Mouse (Mus musculus) stomach, embryonic 15.5 days (tissue): ENCODE data around the gene Lrrc34. TPM values are rescaled to one million over a fixed set of nuclear protein-coding genes. Genes with fewer than 3 reads are reported as not detected.

Source experiments
- ATAC-seq: fragments of 200-750 bp; cut with Nextera tagmentation; 2 replicates; pipeline ENCODE4 v1.8.0; 2017; ENCODE audit warnings: low read depth, moderate number of reproducible peaks, moderate TSS enrichment; ENCODE audit not compliant: insufficient read depth, low FRiP score
- H3K27ac ChIP-seq: fragments of 300-500 bp; sonication (generic); 2 replicates; pipeline ENCODE4 v1.5.1; 2015; ENCODE audit warnings: mild to moderate bottlenecking, inconsistent platforms
- H3K27me3 ChIP-seq: fragments of 300-500 bp; sonication (generic); replicated peaks from 2 replicates; pipeline ENCODE4 v1.6.1; 2015; ENCODE audit warnings: inconsistent platforms
- H3K36me3 ChIP-seq: fragments of 300-500 bp; sonication (generic); 2 replicates; pipeline ENCODE4 v1.6.1; 2015; ENCODE audit warnings: inconsistent platforms
- H3K4me1 ChIP-seq: fragments of 300-500 bp; sonication (generic); 2 replicates; pipeline ENCODE4 v1.6.1; 2015; ENCODE audit warnings: inconsistent platforms
- H3K4me2 ChIP-seq: fragments of 300-500 bp; sonication (generic); 2 replicates; pipeline ENCODE4 v1.6.1; 2015; ENCODE audit warnings: mild to moderate bottlenecking, inconsistent platforms
- H3K4me3 ChIP-seq: fragments of 300-500 bp; sonication (generic); replicated peaks from 2 replicates; pipeline ENCODE4 v1.5.1; 2015; ENCODE audit warnings: inconsistent platforms
- H3K9ac ChIP-seq: fragments of 300-500 bp; sonication (generic); 2 replicates; pipeline ENCODE4 v1.6.1; 2015; ENCODE audit warnings: inconsistent platforms
- H3K9me3 ChIP-seq: fragments of 300-500 bp; sonication (generic); 2 replicates; pipeline ENCODE4 v1.6.1; 2016; ENCODE audit warnings: inconsistent platforms
- WGBS: fragments of 180-500 bp; shearing (Covaris S2); methylation state at CpG from one replicate; pipeline ENCODE4 v1.1.7; 2015; 5-methylcytosine and 5-hydroxymethylcytosine counted together
- polyA plus RNA-seq: library from polyadenylated mRNA; unstranded; fragments of >200 nt; fragmentation: Nextera tagmentation; extraction: Ambion mirVana; gene quantifications from 2 replicates; pipeline ENCODE4 v1.2.1, GENCODE M21; 2015

Gene Lrrc34
- polyA plus RNA-seq, result 0.58 and 0.75 TPM in 2 replicates

- H3K27ac ChIP-seq, result no peak within 1 kb of the TSS
- H3K4me1 ChIP-seq, result peaks cover 7% of the 10 kb centered on the region
- H3K9ac ChIP-seq, result peak within 1 kb of the TSS; percentile 41; the same call in 1 of the 2 replicates
- peak; percentile 88 for ATAC-seq
- 0 out of 2 replicates have a peak, but pooled peaks cover 3% of the 10 kb centered on the region for H3K27me3 ChIP-seq
- no peaks in the 10 kb centered on the region for H3K36me3 ChIP-seq
- peak within 1 kb of the TSS; percentile 75 for H3K4me2 ChIP-seq
- peak within 1 kb of the TSS; percentile 35 for H3K4me3 ChIP-seq
- whole genome bisulfite sequencing, result 2% methylated on average over 25 of the region's 25 CpGs
- no peaks in the 10 kb centered on the region for H3K9me3 ChIP-seq
Measured at GRCm38 (mm10) chr3:30647440-30648090, at the start of gene Lrrc34. Gene Lrrc34 (minus strand): TSS chr3:30647869.

DNA sequence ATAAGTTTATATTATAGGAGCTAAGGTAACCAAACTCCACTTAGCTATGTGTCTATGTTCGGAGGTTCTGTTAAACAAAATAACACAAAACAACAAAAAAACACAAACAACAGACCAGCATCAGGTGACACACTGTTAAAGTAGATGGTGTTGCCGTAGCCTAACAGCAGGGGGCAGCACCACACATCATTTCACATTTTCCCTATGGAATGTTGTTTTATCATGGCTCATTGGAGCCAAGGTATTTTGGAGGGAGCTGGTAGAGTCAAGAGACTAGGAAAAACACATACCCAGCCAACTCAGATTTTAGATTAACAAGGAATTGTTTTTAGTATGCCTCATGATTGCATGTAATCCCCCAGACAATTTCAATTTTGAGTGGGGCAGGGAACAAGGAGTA is 48.7 kb upstream of the Lrrc34 start:
- H3K27ac ChIP-seq, result no peak overlapping the region
- no peaks in the 10 kb centered on the region for H3K9me3 ChIP-seq
- no peak overlapping the region for H3K9ac ChIP-seq
- H3K4me2 ChIP-seq, result no peak overlapping the region
- H3K36me3 ChIP-seq, result no peaks in the 10 kb centered on the region
- no peak for ATAC-seq
- no peaks in the 10 kb centered on the region for H3K27me3 ChIP-seq
- H3K4me1 ChIP-seq, result no peaks in the 10 kb centered on the region
- 9% methylated on average over 2 of the region's 2 CpGs for WGBS
- H3K4me3 ChIP-seq, result no peak overlapping the region

DNA sequence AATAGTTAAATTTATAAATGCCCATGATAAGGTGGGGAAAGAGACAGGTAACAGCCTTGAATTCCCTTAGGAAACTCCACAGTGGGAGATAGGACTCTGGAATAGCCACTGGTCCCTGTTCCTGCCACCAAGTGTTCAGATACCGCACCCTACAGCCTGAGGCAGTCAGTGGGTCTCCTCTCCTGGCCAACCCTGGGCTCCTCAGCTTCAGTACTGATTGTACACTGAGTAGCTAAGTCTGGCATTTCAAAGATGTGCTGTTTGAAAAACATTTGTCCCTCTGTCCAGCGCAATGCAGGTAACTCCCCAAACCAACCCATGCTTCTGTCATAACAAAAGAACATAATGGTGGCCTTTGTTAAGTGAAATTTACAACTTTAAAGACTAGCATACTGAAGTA is 48.0 kb upstream of the Lrrc34 start:
- ATAC-seq, result no peak
- Histone ChIP-seq H3K9me3 (no peaks in the 10 kb centered on the region), H3K27me3 (no peaks in the 10 kb centered on the region), H3K27ac (no peak overlapping the region), H3K4me1 (no peaks in the 10 kb centered on the region), H3K4me2 (no peak overlapping the region), H3K36me3 (no peaks in the 10 kb centered on the region), H3K4me3 (no peak overlapping the region), H3K9ac (no peak overlapping the region)
- WGBS, result 89% methylated on average over 2 of the region's 2 CpGs

GRCm38 (mm10) chr3:30690976-30691375 is 43.3 kb upstream of the Lrrc34 start:
- H3K4me3 ChIP-seq, result no peak overlapping the region
- 45% methylated on average over 7 of the region's 7 CpGs for WGBS
- no peak for ATAC-seq
- no peaks in the 10 kb centered on the region for H3K27me3 ChIP-seq
- H3K4me2 ChIP-seq, result no peak overlapping the region
- no peaks in the 10 kb centered on the region for H3K9me3 ChIP-seq
- no peaks in the 10 kb centered on the region for H3K4me1 ChIP-seq
- H3K36me3 ChIP-seq, result no peaks in the 10 kb centered on the region
- H3K27ac ChIP-seq, result no peak overlapping the region
- H3K9ac ChIP-seq, result no peak overlapping the region

GRCm38 (mm10) chr3:30687216-30687615 is 39.5 kb upstream of the Lrrc34 start:
- Histone ChIP-seq H3K4me3 (no peak overlapping the region), H3K4me1 (no peaks in the 10 kb centered on the region), H3K27ac (no peak overlapping the region), H3K9me3 (no peaks in the 10 kb centered on the region), H3K27me3 (no peaks in the 10 kb centered on the region), H3K4me2 (no peak overlapping the region), H3K9ac (no peak overlapping the region), H3K36me3 (no peaks in the 10 kb centered on the region)
- 66% methylated on average over 3 of the region's 3 CpGs for WGBS
- no peak for ATAC-seq

- H3K4me2 ChIP-seq, result no peak overlapping the region
- H3K36me3 ChIP-seq, result no peaks in the 10 kb centered on the region
- no peak overlapping the region for H3K4me3 ChIP-seq
- no peak overlapping the region for H3K27ac ChIP-seq
- H3K9me3 ChIP-seq, result no peaks in the 10 kb centered on the region
- WGBS, result 61% methylated on average over 6 of the region's 6 CpGs
- H3K9ac ChIP-seq, result no peak overlapping the region
- no peaks in the 10 kb centered on the region for H3K4me1 ChIP-seq
- no peaks in the 10 kb centered on the region for H3K27me3 ChIP-seq
- no peak for ATAC-seq
Measured at GRCm38 (mm10) chr3:30683190-30683589, 35.5 kb upstream of the Lrrc34 start.

- no peak for ATAC-seq
- Histone ChIP-seq H3K4me2 (no peak overlapping the region), H3K9me3 (no peaks in the 10 kb centered on the region), H3K36me3 (no peaks in the 10 kb centered on the region), H3K9ac (no peak overlapping the region), H3K4me3 (no peak overlapping the region), H3K27ac (no peak overlapping the region), H3K27me3 (no peaks in the 10 kb centered on the region), H3K4me1 (no peaks in the 10 kb centered on the region)
- 76% methylated on average over 9 of the region's 9 CpGs for WGBS
Measured at GRCm38 (mm10) chr3:30658486-30658885, 10.8 kb upstream of the Lrrc34 start.

GRCm38 (mm10) chr3:30655937-30656336 is 8.3 kb upstream of the Lrrc34 start:
- Histone ChIP-seq H3K27me3 (no peaks in the 10 kb centered on the region), H3K9ac (no peak overlapping the region), H3K4me1 (no peaks in the 10 kb centered on the region), H3K4me2 (no peak overlapping the region), H3K36me3 (no peaks in the 10 kb centered on the region), H3K4me3 (no peak overlapping the region), H3K27ac (no peak overlapping the region), H3K9me3 (no peaks in the 10 kb centered on the region)
- no peak for ATAC-seq
- WGBS, result 68% methylated on average over 5 of the region's 5 CpGs

GRCm38 (mm10) chr3:30650062-30650841 is 2.6 kb upstream of the Lrrc34 start:
- WGBS, result under 1% methylated on average over 41 of the region's 41 CpGs
- Histone ChIP-seq H3K9ac (no peak overlapping the region), H3K4me1 (peaks cover 7% of the 10 kb centered on the region)

DNA sequence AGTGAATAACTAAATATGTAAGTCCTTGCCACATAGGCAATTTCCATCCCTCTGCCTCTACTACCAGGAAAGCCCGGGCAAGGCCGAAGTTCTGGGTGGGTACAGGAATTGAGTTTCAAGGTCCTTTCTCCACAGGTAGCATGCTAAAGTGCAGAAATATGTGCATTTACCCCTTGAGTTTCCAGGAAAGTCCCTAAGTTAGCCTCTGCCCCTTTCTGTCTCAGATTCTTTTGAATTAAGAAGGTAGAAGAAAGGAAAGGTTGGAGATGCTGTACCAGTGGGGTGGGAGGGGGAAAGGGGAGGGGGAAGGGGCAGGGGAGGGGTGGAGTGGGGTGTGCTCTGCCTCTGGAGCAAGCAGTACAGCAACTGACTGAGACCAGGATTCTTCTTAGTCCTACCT is 797 bp upstream of the Lrrc34 start:
- H3K4me2 ChIP-seq, result no peak overlapping the region
- 93% methylated on average over 2 of the region's 2 CpGs for whole genome bisulfite sequencing
- no peak overlapping the region for H3K4me3 ChIP-seq
- no peak overlapping the region for H3K27ac ChIP-seq
- no peak for ATAC-seq
- H3K9ac ChIP-seq, result no peak overlapping the region
- H3K4me1 ChIP-seq, result peaks cover 7% of the 10 kb centered on the region
- H3K36me3 ChIP-seq, result no peaks in the 10 kb centered on the region
- 0 out of 2 replicates have a peak, but pooled peaks cover 3% of the 10 kb centered on the region for H3K27me3 ChIP-seq
- no peaks in the 10 kb centered on the region for H3K9me3 ChIP-seq

More at GRCm38 (mm10) chr3:30650062-30650841, 2.6 kb upstream of the Lrrc34 start:
- Histone ChIP-seq H3K4me2 (peak overlapping the region; percentile 81), H3K4me3 (peak overlapping the region; percentile 37), H3K9me3 (no peaks in the 10 kb centered on the region), H3K36me3 (no peaks in the 10 kb centered on the region), H3K27me3 (0 out of 2 replicates have a peak, but pooled peaks cover 3% of the 10 kb centered on the region), H3K27ac (no peak overlapping the region)
- ATAC-seq, result peak; percentile 75; the same call in 1 of the 2 replicates

DNA sequence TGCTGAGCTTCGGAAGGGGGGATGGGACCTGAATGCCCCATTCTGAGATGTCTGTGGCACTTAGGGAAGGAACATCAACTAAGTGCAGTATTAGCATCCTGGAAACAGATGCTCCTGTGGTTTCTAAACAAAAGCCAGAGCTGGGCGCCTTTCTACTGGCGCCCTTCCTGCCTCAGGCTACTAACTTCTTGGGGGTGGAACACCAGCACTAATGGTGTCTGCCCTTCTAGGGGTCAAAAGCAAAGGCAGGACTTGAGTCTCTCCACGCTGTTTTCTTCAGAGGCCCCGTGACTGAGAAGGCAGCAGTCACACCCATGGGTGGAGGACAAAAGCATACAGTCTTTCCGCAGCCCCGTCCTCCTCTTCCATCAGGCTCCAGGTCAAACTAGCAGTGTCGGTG is 908 bp downstream of the Lrrc34 start:
- Histone ChIP-seq H3K4me1 (peaks cover 7% of the 10 kb centered on the region), H3K27ac (no peak overlapping the region), H3K9ac (no peak overlapping the region), H3K4me3 (no peak overlapping the region), H3K27me3 (0 out of 2 replicates have a peak, but pooled peaks cover 3% of the 10 kb centered on the region), H3K36me3 (no peaks in the 10 kb centered on the region), H3K4me2 (no peak overlapping the region), H3K9me3 (no peaks in the 10 kb centered on the region)
- ATAC-seq, result no peak
- WGBS, result 50% methylated on average over 8 of the region's 8 CpGs

DNA sequence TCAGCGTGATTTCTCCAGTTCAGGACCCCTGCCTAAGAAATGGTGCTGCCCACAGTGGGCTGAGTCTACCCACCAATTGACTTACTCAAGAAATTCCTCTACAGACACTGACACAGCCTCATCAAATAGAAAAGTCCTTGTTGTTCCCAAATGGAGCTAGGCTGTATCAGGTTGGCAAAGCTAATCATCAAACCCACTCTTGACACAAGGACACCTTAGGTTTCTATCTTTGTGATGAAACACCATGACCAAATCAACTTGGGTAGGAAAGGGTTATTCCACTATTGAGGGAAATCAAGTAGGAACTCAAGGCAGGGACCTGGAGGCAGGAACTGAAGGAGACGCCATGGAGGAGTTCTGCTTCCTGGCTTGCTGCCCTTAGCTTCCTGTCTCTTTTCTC is 3.5 kb downstream of the Lrrc34 start, which contains the start of gene Lrriq4:
Lrriq4 (plus strand) TSS at position 301 of the 400 bp plus-strand sequence.
- no peak within 1 kb of the TSS for H3K4me3 ChIP-seq
- 0 out of 2 replicates have a peak, but pooled peaks cover under 1% of the 10 kb centered on the region for H3K27me3 ChIP-seq
- H3K27ac ChIP-seq, result no peak within 1 kb of the TSS
- no peak within 1 kb of the TSS for H3K4me2 ChIP-seq
- peaks cover 4% of the 10 kb centered on the region for H3K4me1 ChIP-seq
- no peak within 1 kb of the TSS for H3K9ac ChIP-seq
- no peaks in the 10 kb centered on the region for H3K9me3 ChIP-seq
- no peak for ATAC-seq
- WGBS, result 72% methylated on average over 2 of the region's 2 CpGs
- no peaks in the 10 kb centered on the region for H3K36me3 ChIP-seq
